Mouse (Mus musculus) stomach, embryonic 14.5 days (tissue): ENCODE data around the gene Efna4. TPM values are rescaled to one million over a fixed set of nuclear protein-coding genes. Genes with fewer than 3 reads are reported as not detected.

Experiments used
- ATAC-seq: fragments of 200-750 bp; cut with Nextera tagmentation; 2 replicates; pipeline ENCODE4 v1.8.0; 2017; ENCODE audit warnings: low read depth, moderate TSS enrichment; ENCODE audit not compliant: insufficient number of reproducible peaks, insufficient read depth, low FRiP score
- H3K27ac ChIP-seq: fragments of 300-500 bp; sonication (generic); 2 replicates; pipeline ENCODE4 v1.5.1; 2014; ENCODE audit warnings: mild to moderate bottlenecking, low read length, moderate library complexity, mixed read lengths
- H3K27me3 ChIP-seq: fragments of 300-500 bp; sonication (generic); 2 replicates; pipeline ENCODE4 v1.6.1; 2014; ENCODE audit warnings: low read length, control low read depth, mixed read lengths; ENCODE audit not compliant: control insufficient read depth, insufficient read depth
- H3K36me3 ChIP-seq: fragments of 300-500 bp; sonication (generic); 2 replicates; pipeline ENCODE4 v1.6.1; 2014; ENCODE audit warnings: mild to moderate bottlenecking, control low read depth, low read length, moderate library complexity, mixed read lengths; ENCODE audit not compliant: control insufficient read depth, insufficient read depth
- H3K4me1 ChIP-seq: fragments of 300-500 bp; sonication (generic); 2 replicates; pipeline ENCODE4 v1.6.1; 2014; ENCODE audit warnings: low read length, control low read depth, mixed read lengths; ENCODE audit not compliant: control insufficient read depth, insufficient read depth
- H3K4me2 ChIP-seq: fragments of 300-500 bp; sonication (generic); replicated peaks from 2 replicates; pipeline ENCODE4 v1.6.1; 2014; ENCODE audit warnings: low read depth, low read length, control low read depth
- H3K4me3 ChIP-seq: fragments of 300-500 bp; sonication (generic); 2 replicates; pipeline ENCODE4 v1.5.1; 2014; ENCODE audit warnings: low read depth, low read length, control low read depth
- H3K9ac ChIP-seq: fragments of 300-500 bp; sonication (generic); replicated peaks from 2 replicates; pipeline ENCODE4 v1.6.1; 2014; ENCODE audit warnings: low read depth, mild to moderate bottlenecking, control low read depth, low read length, moderate library complexity, mixed read lengths
- H3K9me3 ChIP-seq: fragments of 300-500 bp; sonication (generic); 2 replicates; pipeline ENCODE4 v1.6.1; 2016; ENCODE audit warnings: low read depth, low read length, control low read depth; ENCODE audit not compliant: control insufficient read depth
- WGBS: fragments of 180-500 bp; shearing (Covaris S2); extraction: QIAGEN DNeasy Blood & Tissue Kit; methylation state at CpG from one replicate; pipeline ENCODE4 v1.1.7; 2014; 5-methylcytosine and 5-hydroxymethylcytosine counted together
- polyA plus RNA-seq: library from polyadenylated mRNA; unstranded; fragments of >200 nt; fragmentation: Nextera tagmentation; extraction: Ambion mirVana; gene quantifications from 2 replicates; pipeline ENCODE4 v1.2.1, GENCODE M21; 2014

The Efna4 gene
- polyA plus RNA-seq, 1 experiment from 2014 or later = 25.3 TPM

GRCm38 (mm10) chr3:89315930-89316831 lies 21.6 kb downstream of the Efna4 start:
- peak overlapping the region; percentile 29 for H3K4me3 ChIP-seq
- ATAC-seq = peak; percentile 16; the same call in 1 of the 2 replicates
- H3K36me3 ChIP-seq = no peaks in the 10 kb centered on the region
- H3K4me1 ChIP-seq = peaks cover 48% of the 10 kb centered on the region
- no peak overlapping the region for H3K27ac ChIP-seq
- no peak overlapping the region for H3K9ac ChIP-seq
- WGBS = 13% methylated on average over 40 of the region's 40 CpGs
- H3K9me3 ChIP-seq = no peaks in the 10 kb centered on the region
- H3K27me3 ChIP-seq = peaks cover 15% of the 10 kb centered on the region; the same call in 1 of the 2 replicates
- peak overlapping the region; percentile 69 for H3K4me2 ChIP-seq

- Histone ChIP-seq H3K27ac (no peak overlapping the region), H3K9me3 (no peaks in the 10 kb centered on the region), H3K27me3 (peaks cover 12% of the 10 kb centered on the region; the same call in 1 of the 2 replicates), H3K4me2 (peak overlapping the region; percentile 69), H3K9ac (no peak overlapping the region), H3K4me1 (peaks cover 40% of the 10 kb centered on the region), H3K36me3 (no peaks in the 10 kb centered on the region), H3K4me3 (peak overlapping the region; percentile 29)
- ATAC-seq = no peak
- 7% methylated on average over 26 of the region's 26 CpGs for WGBS
Observed at GRCm38 (mm10) chr3:89315195-89315929, 22.5 kb downstream of the Efna4 start.

GRCm38 (mm10) chr3:89314791-89315190 lies 23.0 kb downstream of the Efna4 start:
- no peak overlapping the region for H3K27ac ChIP-seq
- 44% methylated on average over 2 of the region's 2 CpGs for WGBS

GRCm38 (mm10) chr3:89314340-89314739 lies 23.5 kb downstream of the Efna4 start:
- Histone ChIP-seq H3K9me3 (no peaks in the 10 kb centered on the region), H3K27ac (no peak overlapping the region), H3K27me3 (peaks cover 11% of the 10 kb centered on the region; the same call in 1 of the 2 replicates), H3K4me1 (peaks cover 30% of the 10 kb centered on the region), H3K4me3 (no peak overlapping the region), H3K36me3 (no peaks in the 10 kb centered on the region), H3K9ac (no peak overlapping the region), H3K4me2 (no peak overlapping the region)
- ATAC-seq = no peak
- 54% methylated on average over 5 of the region's 5 CpGs for WGBS

More at GRCm38 (mm10) chr3:89314791-89315190, 23.0 kb downstream of the Efna4 start:
- no peaks in the 10 kb centered on the region for H3K36me3 ChIP-seq
- H3K4me2 ChIP-seq = peak overlapping the region; percentile 69
- H3K27me3 ChIP-seq = peaks cover 11% of the 10 kb centered on the region; the same call in 1 of the 2 replicates
- peak overlapping the region; percentile 29; the same call in 1 of the 2 replicates for H3K4me3 ChIP-seq
- no peak overlapping the region for H3K9ac ChIP-seq
- no peak for ATAC-seq
- no peaks in the 10 kb centered on the region for H3K9me3 ChIP-seq
- peaks cover 35% of the 10 kb centered on the region for H3K4me1 ChIP-seq

- Histone ChIP-seq H3K4me1 (no peaks in the 10 kb centered on the region), H3K36me3 (no peaks in the 10 kb centered on the region), H3K27ac (no peak overlapping the region), H3K9me3 (no peaks in the 10 kb centered on the region), H3K9ac (no peak overlapping the region), H3K4me3 (no peak overlapping the region), H3K4me2 (no peak overlapping the region), H3K27me3 (no peaks in the 10 kb centered on the region)
- ATAC-seq = peak; percentile 74
- WGBS = 3% methylated on average over 9 of the region's 9 CpGs
Observed at GRCm38 (mm10) chr3:89308089-89308488, 29.7 kb downstream of the Efna4 start.

- ATAC-seq = no peak
- WGBS = 62% methylated on average over 8 of the region's 8 CpGs
- H3K4me2 ChIP-seq = no peak overlapping the region
Observed at GRCm38 (mm10) chr3:89305551-89306325, 32.1 kb downstream of the Efna4 start.

GRCm38 (mm10) chr3:89305105-89305504 lies 32.7 kb downstream of the Efna4 start:
- no peak overlapping the region for H3K4me2 ChIP-seq
- no peak overlapping the region for H3K4me3 ChIP-seq
- 75% methylated on average over 4 of the region's 4 CpGs for WGBS
- H3K27me3 ChIP-seq = no peaks in the 10 kb centered on the region
- no peaks in the 10 kb centered on the region for H3K36me3 ChIP-seq
- ATAC-seq = no peak
- H3K4me1 ChIP-seq = no peaks in the 10 kb centered on the region
- no peaks in the 10 kb centered on the region for H3K9me3 ChIP-seq
- H3K9ac ChIP-seq = no peak overlapping the region
- H3K27ac ChIP-seq = no peak overlapping the region

More at GRCm38 (mm10) chr3:89305551-89306325, 32.1 kb downstream of the Efna4 start:
- no peak overlapping the region for H3K27ac ChIP-seq
- H3K4me3 ChIP-seq = no peak overlapping the region
- H3K4me1 ChIP-seq = no peaks in the 10 kb centered on the region
- no peaks in the 10 kb centered on the region for H3K36me3 ChIP-seq
- no peaks in the 10 kb centered on the region for H3K9me3 ChIP-seq
- H3K27me3 ChIP-seq = no peaks in the 10 kb centered on the region
- H3K9ac ChIP-seq = no peak overlapping the region

- Histone ChIP-seq H3K27me3 (no peaks in the 10 kb centered on the region), H3K4me1 (no peaks in the 10 kb centered on the region; the same call in 1 of the 2 replicates), H3K4me2 (no peak overlapping the region), H3K9me3 (no peaks in the 10 kb centered on the region), H3K27ac (no peak overlapping the region), H3K36me3 (no peaks in the 10 kb centered on the region), H3K9ac (no peak overlapping the region), H3K4me3 (no peak overlapping the region)
- 57% methylated on average over 6 of the region's 6 CpGs for WGBS
- no peak for ATAC-seq
Observed at GRCm38 (mm10) chr3:89304440-89304839, 33.4 kb downstream of the Efna4 start.
